Mouse (Mus musculus): ENCODE measurements around the gene Nop14. TPM values are rescaled to one million over a fixed set of nuclear protein-coding genes. Genes with fewer than 3 reads are reported as not detected.
A peak's percentile ranks its signal among the peaks of the same experiment; 100 is the strongest.

Gene Nop14
- polyA plus RNA-seq, 1 experiment from 2014 or later = 26.7 TPM

DNA sequence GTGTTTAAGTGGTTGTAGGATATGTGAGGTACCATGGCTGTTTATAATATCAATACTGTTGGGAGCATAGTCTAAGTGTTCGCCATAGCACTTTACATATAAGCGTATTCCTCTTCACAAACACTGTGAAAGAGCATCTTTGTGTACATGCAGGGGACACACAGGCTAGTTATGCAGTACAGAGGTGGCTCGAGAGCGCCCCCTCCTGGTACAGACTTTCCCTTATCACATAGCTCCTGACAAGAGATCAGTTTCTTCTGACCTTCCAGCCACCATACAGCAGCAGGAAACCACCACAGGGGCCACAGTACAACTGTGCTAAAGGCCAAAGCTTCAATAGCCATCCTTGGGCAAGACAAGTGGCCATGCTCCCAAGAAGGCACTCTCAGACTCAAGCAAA, 12.4 kb downstream of the Nop14 start:
- peaks cover 98% of the 10 kb centered on the region for H3K36me3 ChIP-seq (replicated peaks)
- no peak overlapping the region for H3K4me3 ChIP-seq (replicated peaks)
- H3K27me3 ChIP-seq = no peaks in the 10 kb centered on the region
- H3K4me2 ChIP-seq = no peak overlapping the region
- no peak for ATAC-seq (ENCODE audit: low FRiP score)
- no peaks in the 10 kb centered on the region for H3K4me1 ChIP-seq
- 54% methylated on average over 4 of the region's 4 CpGs for WGBS
- no peaks in the 10 kb centered on the region for H3K9me3 ChIP-seq
- H3K9ac ChIP-seq = no peak overlapping the region
- H3K27ac ChIP-seq = no peak overlapping the region

DNA sequence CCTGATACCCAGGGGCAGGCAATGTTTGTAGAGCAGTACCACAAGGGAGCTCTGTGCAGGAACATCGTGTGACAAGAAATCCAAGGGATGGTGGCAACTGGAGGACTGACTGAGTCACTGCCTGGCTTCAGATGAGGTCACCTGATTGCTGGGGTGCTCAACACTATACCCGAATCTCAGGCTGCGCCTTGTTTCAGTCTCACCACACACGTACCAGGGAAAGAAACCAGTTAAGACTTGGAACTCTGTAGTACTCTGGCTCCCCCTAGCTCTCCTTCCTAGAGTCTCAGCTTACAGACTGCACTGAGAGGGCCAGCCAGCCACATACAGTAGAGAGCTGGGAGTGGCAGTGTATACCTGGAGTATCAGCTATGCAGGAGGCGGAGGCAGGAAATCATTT, 17.0 kb downstream of the Nop14 start:
- H3K27me3 ChIP-seq = no peaks in the 10 kb centered on the region
- H3K9me3 ChIP-seq = no peaks in the 10 kb centered on the region
- H3K27ac ChIP-seq = no peak overlapping the region
- ATAC-seq (ENCODE audit: low FRiP score) = no peak
- WGBS = 74% methylated on average over 5 of the region's 5 CpGs
- peaks cover 92% of the 10 kb centered on the region for H3K36me3 ChIP-seq (replicated peaks)
- H3K4me3 ChIP-seq (replicated peaks) = no peak overlapping the region
- H3K9ac ChIP-seq = no peak overlapping the region
- no peak overlapping the region for H3K4me2 ChIP-seq
- no peaks in the 10 kb centered on the region for H3K4me1 ChIP-seq

DNA sequence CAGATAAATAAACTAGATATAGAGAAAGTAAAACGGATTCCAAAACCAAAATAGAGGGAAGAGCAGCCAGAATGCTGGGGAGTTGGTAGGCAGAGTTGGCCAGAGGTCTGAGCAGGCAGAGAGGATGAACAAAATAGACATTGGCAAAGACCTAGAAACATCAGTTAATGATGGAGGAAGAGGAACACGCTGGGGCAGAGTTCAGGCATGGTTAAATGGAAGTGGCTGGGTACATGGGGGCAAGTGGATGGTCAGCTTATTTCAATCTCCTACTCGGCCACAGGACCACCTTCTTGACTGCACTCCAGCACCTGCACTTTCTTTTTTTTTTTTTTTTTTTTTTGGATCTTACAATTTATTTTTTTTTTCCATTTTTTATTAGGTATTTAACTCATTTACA, 18.0 kb downstream of the Nop14 start:
- no peak overlapping the region for H3K27ac ChIP-seq
- no peaks in the 10 kb centered on the region for H3K9me3 ChIP-seq
- H3K4me3 ChIP-seq (replicated peaks) = no peak overlapping the region
- 91% methylated on average over 2 of the region's 3 CpGs for WGBS
- peaks cover 6% of the 10 kb centered on the region for H3K4me1 ChIP-seq
- peaks cover 89% of the 10 kb centered on the region for H3K36me3 ChIP-seq (replicated peaks)
- H3K4me2 ChIP-seq = no peak overlapping the region
- H3K9ac ChIP-seq = no peak overlapping the region
- no peaks in the 10 kb centered on the region for H3K27me3 ChIP-seq
- no peak for ATAC-seq (ENCODE audit: low FRiP score)

DNA sequence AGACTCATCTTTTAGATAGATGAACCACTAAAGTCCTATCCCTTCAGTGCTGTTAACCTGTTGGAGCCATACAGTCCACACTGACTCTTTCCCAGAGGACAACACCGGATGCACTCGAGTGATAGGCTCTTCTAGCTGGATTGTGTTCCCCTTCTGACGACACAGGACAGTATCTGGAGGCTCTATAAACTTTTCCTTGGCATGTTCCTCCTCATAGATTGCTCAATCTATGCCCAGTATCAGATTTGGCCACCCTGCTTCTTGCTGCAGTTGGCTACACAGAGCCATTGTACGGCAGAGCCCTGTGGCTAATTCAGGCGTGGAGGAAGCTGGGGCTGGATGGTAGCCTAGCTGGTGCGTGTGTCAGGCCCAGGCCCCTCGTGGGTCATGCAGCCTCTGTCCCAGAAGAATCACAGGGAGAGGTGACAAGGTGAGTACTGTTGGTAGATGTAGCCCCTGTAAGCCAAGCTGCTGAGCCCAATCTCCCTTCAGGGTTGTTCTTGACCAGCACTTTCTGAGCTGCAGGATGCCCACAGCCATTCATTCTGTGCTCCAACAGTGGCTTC, 22.3 kb downstream of the Nop14 start:
- H3K9me3 ChIP-seq = no peaks in the 10 kb centered on the region
- peaks cover 77% of the 10 kb centered on the region for H3K36me3 ChIP-seq (replicated peaks)
- peak overlapping the region; percentile 72; the same call in 1 of the 2 replicates for H3K27ac ChIP-seq
- H3K4me2 ChIP-seq = peak overlapping the region; percentile 88
- ATAC-seq (ENCODE audit: low FRiP score) = no peak
- peaks cover 22% of the 10 kb centered on the region for H3K4me1 ChIP-seq
- H3K27me3 ChIP-seq = no peaks in the 10 kb centered on the region
- WGBS = 87% methylated on average over 7 of the region's 7 CpGs
- H3K9ac ChIP-seq = no peak overlapping the region
- H3K4me3 ChIP-seq (replicated peaks) = no peak overlapping the region

DNA sequence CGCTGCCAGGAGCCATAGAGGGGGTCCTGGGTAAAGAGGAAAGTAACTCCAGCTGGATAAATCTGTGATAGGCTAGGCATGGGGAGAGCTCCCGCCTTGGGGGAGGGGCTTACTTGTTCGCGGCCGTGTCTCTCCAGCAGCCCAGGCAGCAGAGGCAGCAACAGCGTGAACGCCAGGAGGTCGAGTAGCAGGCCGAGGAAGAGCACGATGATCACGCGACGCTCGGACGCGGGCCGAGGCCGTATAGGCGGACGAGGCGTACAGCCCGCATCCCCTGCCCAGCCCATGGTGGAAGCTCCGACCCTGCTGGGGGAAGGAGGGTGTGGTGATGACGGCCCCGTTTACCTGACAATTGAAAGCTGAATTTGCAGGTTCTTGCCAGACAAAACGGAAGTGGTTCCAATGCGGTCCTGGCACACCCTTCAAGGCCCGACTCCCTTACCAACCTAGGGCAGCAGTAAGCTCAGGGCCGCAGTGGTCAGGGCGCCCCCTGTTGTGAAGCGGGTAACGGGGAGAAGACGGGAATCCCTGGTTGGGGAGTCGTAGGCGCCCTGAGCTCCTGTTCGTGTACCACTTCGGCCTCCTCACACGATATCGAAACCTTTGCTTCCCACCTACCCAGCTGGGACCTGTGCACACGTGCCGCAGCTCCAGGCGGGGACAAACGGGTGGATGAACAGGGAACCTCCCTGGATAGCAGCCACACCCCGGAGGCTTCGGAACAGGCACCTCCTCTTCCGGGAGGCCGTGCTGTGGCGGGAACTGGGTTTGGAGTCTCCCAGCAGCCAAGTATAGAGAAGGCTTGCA, 23.3 kb downstream of the Nop14 start, which contains the start of gene Mfsd10:
Mfsd10 (minus strand) TSS at position 732 of the 807 bp plus-strand sequence.
- H3K4me1 ChIP-seq = peaks cover 22% of the 10 kb centered on the region
- peak within 1 kb of the TSS; percentile 72 for H3K27ac ChIP-seq
- H3K4me2 ChIP-seq = peak within 1 kb of the TSS; percentile 88
- H3K9ac ChIP-seq = peak within 1 kb of the TSS; percentile 66
- H3K27me3 ChIP-seq = no peaks in the 10 kb centered on the region
- no peaks in the 10 kb centered on the region for H3K9me3 ChIP-seq
- H3K36me3 ChIP-seq (replicated peaks) = peaks cover 82% of the 10 kb centered on the region
- ATAC-seq (ENCODE audit: low FRiP score) = peak; percentile 92
- WGBS = under 1% methylated on average over 48 of the region's 48 CpGs
- peak within 1 kb of the TSS; percentile 55 for H3K4me3 ChIP-seq (replicated peaks)

DNA sequence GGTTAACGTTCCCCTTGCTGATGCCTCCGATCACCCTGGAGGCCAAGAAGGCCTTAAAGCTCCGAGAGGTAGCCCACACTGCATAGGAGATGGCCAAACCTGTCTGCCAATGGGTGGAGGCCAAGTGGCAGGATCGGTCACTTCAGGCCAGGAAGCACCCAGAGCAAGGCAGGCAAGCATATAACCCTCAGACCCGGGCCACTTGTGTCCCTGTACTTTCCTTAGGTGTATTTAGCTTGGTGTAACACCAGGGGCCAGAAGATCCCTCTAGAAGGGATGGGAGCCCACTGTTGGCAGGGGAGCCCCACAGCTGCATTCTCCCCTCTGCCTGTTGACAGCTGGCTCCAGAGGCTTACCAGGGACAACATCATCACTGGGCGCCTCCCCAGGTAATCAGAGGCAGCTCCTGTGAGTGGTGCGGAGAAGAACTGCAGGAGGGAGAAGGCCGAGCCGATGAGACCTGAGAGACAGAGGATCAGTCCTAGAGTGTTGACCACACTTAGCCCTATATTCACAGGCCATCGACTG, 24.2 kb downstream of the Nop14 start:
- Histone ChIP-seq H3K9me3 (no peaks in the 10 kb centered on the region), H3K4me2 (peak overlapping the region; percentile 88), H3K36me3 (replicated peaks) (peaks cover 82% of the 10 kb centered on the region), H3K27me3 (no peaks in the 10 kb centered on the region), H3K4me1 (peaks cover 22% of the 10 kb centered on the region), H3K4me3 (replicated peaks) (peak overlapping the region; percentile 55), H3K9ac (peak overlapping the region; percentile 33; the same call in 1 of the 2 replicates), H3K27ac (no peak overlapping the region)
- 65% methylated on average over 9 of the region's 10 CpGs for WGBS
- no peak for ATAC-seq (ENCODE audit: low FRiP score)

DNA sequence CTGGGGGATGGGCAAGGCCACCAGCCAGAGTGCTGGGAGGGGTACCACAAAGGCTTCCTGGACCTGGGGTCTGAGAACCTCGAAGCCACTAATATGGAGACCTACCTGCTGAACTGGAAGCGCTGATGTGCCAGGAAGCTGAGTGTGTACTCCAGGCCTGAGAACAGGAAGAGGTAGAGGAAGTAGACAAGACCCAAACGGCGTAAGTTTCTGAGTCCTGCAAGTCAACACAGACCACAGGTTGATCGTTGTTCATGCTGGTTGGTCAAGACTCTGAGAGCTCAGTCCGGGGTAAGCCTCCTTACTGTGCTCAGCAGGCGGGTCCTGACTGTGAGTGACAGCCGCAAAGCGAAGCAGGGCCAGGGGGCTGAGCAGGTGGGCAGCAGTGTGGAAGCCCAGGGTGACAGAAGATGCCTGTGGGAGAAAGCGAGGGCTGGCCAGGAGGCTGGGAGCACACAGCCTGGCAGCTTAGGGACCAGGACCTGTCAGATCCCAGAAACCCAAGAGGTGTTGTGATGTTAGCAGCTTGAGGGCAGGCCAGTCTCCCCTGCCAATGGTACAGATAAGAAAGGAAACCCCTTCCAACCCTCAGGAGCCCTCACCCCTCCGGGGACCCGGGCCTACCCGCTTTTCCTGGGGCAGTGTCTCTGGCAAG, 25.1 kb downstream of the Nop14 start:
- H3K27me3 ChIP-seq = no peaks in the 10 kb centered on the region
- H3K9me3 ChIP-seq = no peaks in the 10 kb centered on the region
- H3K27ac ChIP-seq = no peak overlapping the region
- H3K4me2 ChIP-seq = 0 out of 2 replicates have a peak overlapping the region, but pooled peaks have one; percentile 88
- H3K36me3 ChIP-seq (replicated peaks) = peaks cover 82% of the 10 kb centered on the region
- WGBS = 92% methylated on average over 13 of the region's 13 CpGs
- H3K4me3 ChIP-seq (replicated peaks) = no peak overlapping the region
- peaks cover 22% of the 10 kb centered on the region for H3K4me1 ChIP-seq
- H3K9ac ChIP-seq = no peak overlapping the region; the same call in 1 of the 2 replicates
- ATAC-seq (ENCODE audit: low FRiP score) = no peak

DNA sequence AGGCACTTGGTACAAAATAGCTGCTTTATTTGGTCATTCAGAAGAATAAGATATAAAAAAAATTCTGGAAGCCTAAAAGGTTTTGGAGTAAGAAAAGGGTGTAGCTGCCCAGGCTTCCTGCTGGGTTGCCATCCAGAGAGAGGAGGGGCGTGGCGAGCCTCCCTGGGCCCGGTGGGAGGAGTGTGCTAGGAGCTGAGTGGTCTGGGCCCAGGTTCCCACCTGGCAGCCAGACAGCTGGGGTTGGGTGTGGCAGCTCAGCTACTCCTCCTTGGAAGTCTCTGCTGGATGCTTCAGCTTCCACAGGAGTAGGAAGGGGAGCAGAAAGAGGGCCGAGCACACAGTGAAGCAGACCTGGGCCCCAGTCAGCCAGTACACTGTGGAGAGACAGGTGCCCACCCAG, 26.3 kb downstream of the Nop14 start:
- no peak overlapping the region for H3K9ac ChIP-seq
- no peaks in the 10 kb centered on the region for H3K9me3 ChIP-seq
- H3K4me2 ChIP-seq = no peak overlapping the region
- H3K36me3 ChIP-seq (replicated peaks) = peaks cover 81% of the 10 kb centered on the region
- peaks cover 22% of the 10 kb centered on the region for H3K4me1 ChIP-seq
- H3K27me3 ChIP-seq = no peaks in the 10 kb centered on the region
- ATAC-seq (ENCODE audit: low FRiP score) = no peak
- WGBS = 84% methylated on average over 4 of the region's 4 CpGs
- no peak overlapping the region for H3K27ac ChIP-seq
- H3K4me3 ChIP-seq (replicated peaks) = no peak overlapping the region

DNA sequence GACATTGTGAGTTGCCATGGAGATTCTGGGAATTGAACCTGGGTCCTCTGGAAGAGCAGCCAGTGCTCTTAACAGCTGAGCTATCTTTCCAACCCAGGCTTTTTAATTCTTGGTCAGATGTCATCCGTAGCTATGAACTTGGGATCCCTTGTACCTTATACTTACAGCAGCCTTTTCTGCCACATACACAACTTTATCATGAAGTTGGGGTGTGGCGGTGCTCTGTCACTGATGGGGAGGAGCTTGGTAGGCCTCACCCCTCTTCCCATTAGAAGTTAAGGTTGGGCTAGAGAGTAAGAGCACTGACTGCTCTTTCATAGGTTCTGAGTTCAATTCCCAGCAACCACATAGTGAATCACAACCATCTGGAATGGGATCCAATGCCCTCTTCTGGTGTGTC, 27.0 kb downstream of the Nop14 start:
- H3K4me2 ChIP-seq = no peak overlapping the region

DNA sequence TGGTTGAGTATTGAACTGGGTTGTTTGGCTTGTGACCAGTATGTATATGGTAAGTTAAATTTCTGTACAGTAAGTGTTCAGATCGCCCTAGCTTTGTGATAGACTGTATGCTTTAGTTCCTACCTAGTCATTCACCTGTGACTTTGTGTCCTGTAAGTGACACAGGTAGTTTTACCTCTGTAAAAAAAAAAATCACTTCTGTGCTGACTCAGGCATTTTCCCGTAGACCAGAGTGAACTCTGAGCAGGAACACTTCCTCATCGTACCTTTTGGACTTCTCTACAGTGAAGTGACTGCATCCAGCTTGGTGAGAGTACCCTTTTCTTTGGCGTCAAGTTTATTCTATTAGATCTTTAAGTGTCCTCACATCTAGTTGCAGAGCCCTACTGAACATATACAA, 50.0 kb downstream of the Nop14 start:
- ATAC-seq (ENCODE audit: low FRiP score) = no peak
- no peak overlapping the region for H3K4me3 ChIP-seq (replicated peaks)
- 92% methylated on average over 4 of the region's 4 CpGs for WGBS
- H3K4me2 ChIP-seq = no peak overlapping the region
- no peaks in the 10 kb centered on the region for H3K9me3 ChIP-seq
- peaks cover 73% of the 10 kb centered on the region for H3K36me3 ChIP-seq (replicated peaks)
- no peak overlapping the region for H3K27ac ChIP-seq
- H3K4me1 ChIP-seq = no peaks in the 10 kb centered on the region
- no peak overlapping the region for H3K9ac ChIP-seq
- H3K27me3 ChIP-seq = no peaks in the 10 kb centered on the region

More for the DNA sequence above, 27.0 kb downstream of the Nop14 start:
- 94% methylated on average over 2 of the region's 2 CpGs for WGBS
- H3K4me1 ChIP-seq = peaks cover 22% of the 10 kb centered on the region
- H3K27ac ChIP-seq = no peak overlapping the region
- no peaks in the 10 kb centered on the region for H3K9me3 ChIP-seq
- H3K36me3 ChIP-seq (replicated peaks) = peaks cover 81% of the 10 kb centered on the region
- H3K9ac ChIP-seq = no peak overlapping the region
- no peak for ATAC-seq (ENCODE audit: low FRiP score)
- H3K4me3 ChIP-seq (replicated peaks) = no peak overlapping the region
- H3K27me3 ChIP-seq = no peaks in the 10 kb centered on the region

DNA sequence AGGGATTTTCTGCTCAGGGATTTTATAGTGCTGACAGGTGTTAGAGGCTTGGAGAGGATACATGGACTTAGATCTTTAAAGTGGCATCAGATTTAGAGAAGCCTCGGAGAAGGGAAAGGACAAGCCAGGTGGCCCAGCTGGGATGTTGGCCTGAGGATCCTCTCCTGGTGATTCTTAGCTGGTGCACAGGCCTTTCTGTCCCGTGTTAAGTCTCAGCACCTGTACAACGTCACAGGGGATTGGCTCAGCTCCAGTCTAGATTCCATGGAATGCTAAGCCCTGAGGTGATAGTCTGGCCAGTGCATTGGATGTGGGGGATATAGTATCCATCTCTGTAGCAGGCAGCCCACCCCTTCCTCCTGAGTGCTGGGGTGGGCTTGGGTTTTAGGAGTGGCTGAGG, 51.7 kb downstream of the Nop14 start:
- Histone ChIP-seq H3K9me3 (no peaks in the 10 kb centered on the region), H3K4me1 (no peaks in the 10 kb centered on the region), H3K27me3 (no peaks in the 10 kb centered on the region), H3K27ac (no peak overlapping the region), H3K4me2 (no peak overlapping the region), H3K9ac (no peak overlapping the region), H3K4me3 (replicated peaks) (no peak overlapping the region), H3K36me3 (replicated peaks) (peaks cover 61% of the 10 kb centered on the region)
- WGBS = 81% methylated on average over 3 of the region's 3 CpGs
- ATAC-seq (ENCODE audit: low FRiP score) = no peak

DNA sequence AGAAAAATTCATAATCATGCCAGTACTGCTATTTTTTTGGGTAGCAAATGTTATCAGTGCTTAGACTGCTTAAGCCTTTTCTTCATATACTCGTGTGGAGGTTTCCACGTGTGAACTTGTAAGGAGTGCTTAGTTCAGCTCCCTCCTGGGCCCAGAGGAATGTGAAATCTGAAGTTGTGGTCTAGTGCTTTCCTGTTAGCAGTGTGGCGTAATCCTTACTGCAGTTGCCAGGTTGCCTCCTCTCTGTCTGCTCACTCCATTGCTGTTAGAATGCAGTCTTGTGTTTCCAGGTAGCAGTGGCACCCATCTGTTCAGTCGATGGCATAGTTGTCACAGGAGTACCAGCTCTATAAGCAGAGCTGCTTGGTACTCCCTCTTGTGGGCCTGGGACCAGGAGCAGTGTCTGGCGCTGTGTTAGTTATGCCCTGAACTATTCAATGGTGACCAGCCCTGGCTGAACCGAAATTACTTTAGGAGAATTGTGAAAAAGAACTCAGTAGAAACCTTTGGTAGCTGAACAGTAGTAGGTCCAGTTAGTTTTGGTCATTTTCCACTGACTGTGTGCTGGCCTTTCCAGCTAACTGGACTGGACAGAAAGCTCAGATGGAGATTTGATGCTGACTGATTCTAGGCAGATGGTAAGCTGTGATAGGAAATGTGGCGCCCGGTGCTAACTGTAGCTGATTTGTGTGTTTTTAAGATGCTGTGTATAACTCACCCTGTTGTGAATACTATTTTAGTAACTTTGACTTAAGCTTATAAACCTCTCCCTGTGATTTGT, 52.7 kb downstream of the Nop14 start:
- no peak overlapping the region for H3K9ac ChIP-seq
- H3K4me3 ChIP-seq (replicated peaks) = no peak overlapping the region
- H3K9me3 ChIP-seq = no peaks in the 10 kb centered on the region
- no peaks in the 10 kb centered on the region for H3K27me3 ChIP-seq
- no peak overlapping the region for H3K27ac ChIP-seq
- no peak overlapping the region for H3K4me2 ChIP-seq
- 85% methylated on average over 8 of the region's 8 CpGs for WGBS
- H3K36me3 ChIP-seq (replicated peaks) = peaks cover 64% of the 10 kb centered on the region
- H3K4me1 ChIP-seq = no peaks in the 10 kb centered on the region
- no peak for ATAC-seq (ENCODE audit: low FRiP score)
